Mouse (Mus musculus): ENCODE data around the gene Slco4c1.

DNA sequence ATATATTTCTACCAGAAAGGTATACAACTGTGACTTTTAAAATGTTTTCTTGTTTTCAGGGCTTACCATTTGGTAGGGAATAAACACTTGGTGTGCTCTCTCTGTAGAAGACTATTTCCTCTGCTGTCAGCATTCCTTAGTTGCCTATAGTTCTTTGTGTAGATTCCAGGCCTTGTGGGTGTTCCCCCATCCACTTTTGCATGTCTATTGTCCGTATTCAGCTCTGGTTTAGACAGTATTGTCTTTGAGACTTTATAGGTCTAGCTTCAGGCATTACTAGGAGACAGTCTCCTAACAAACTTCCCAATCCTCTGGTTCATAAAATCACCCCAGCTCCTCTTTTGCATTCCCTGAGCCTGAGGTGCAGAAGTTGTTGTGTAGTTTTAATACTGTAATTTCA lies 2.7 kb upstream of the Slco4c1 start:
- TF ChIP-seq CTCF (IDR thresholded peaks at IDR 0.05; ENCODE audit: low read depth, low read length) (no peak), POLR2A (IDR thresholded peaks at IDR 0.05; ENCODE audit: borderline replicate concordance, low read depth, low read length) (no peak)
